Mouse (Mus musculus) neutrophil, adult 83 days (primary cell): Measurements from ENCODE around the gene Gm21882. TPM values are rescaled to one million over a fixed set of nuclear protein-coding genes. Genes with fewer than 3 reads are reported as not detected.

Experiments
- total RNA-seq, 2 experiments: library from RNA; stranded (reverse); gene quantifications; one replicate each; pipeline ENCODE4 v1.2.4; 2023

The Gm21882 gene
- total RNA-seq: not detected

GRCm38 (mm10) chrY:40381423-40381822 is at the start of gene Gm21882:
TSS of gene Gm21882 (minus strand) at chrY:40381523.

Other genes with a start within 250 kb of the Gm21882 start
- gene Gm21865, start 64.6 kb downstream of the Gm21882 start, total RNA-seq: not detected